Mouse (Mus musculus): ENCODE measurements around the gene Cd27. TPM values are rescaled to one million over a fixed set of nuclear protein-coding genes. Genes with fewer than 3 reads are reported as not detected.

Gene Cd27
- total RNA-seq, 2 experiments from 2014 or later, result not detected

- no peak for DNase-seq (ENCODE audit: low spot score in 2 of 2)
Measured at GRCm38 (mm10) chr6:125252711-125253110, 15.9 kb upstream of the Cd27 start.

GRCm38 (mm10) chr6:125252285-125252684, 15.5 kb upstream of the Cd27 start:
- DNase-seq (ENCODE audit: low spot score in 2 of 2), result no peak

GRCm38 (mm10) chr6:125244551-125244950, 7.7 kb upstream of the Cd27 start:
- DNase-seq (ENCODE audit: low spot score in 2 of 2), result no peak

- DNase-seq (ENCODE audit: low spot score in 2 of 2), result no peak
Measured at GRCm38 (mm10) chr6:125241566-125241965, 4.8 kb upstream of the Cd27 start.

- no peak for DNase-seq (ENCODE audit: low spot score in 2 of 2)
Measured at GRCm38 (mm10) chr6:125240617-125241016, 3.8 kb upstream of the Cd27 start.

GRCm38 (mm10) chr6:125239547-125239946, 2.7 kb upstream of the Cd27 start:
- DNase-seq (ENCODE audit: low spot score in 2 of 2), result no peak

- no peak for DNase-seq (ENCODE audit: low spot score in 2 of 2)
Measured at GRCm38 (mm10) chr6:125238396-125238795, 1.6 kb upstream of the Cd27 start.

- DNase-seq (ENCODE audit: low spot score in 2 of 2), result no peak
Measured at GRCm38 (mm10) chr6:125237421-125237820, 611 bp upstream of the Cd27 start.

GRCm38 (mm10) chr6:125236341-125236740, 469 bp downstream of the Cd27 start:
- DNase-seq (ENCODE audit: low spot score in 2 of 2), result no peak

- no peak for DNase-seq (ENCODE audit: low spot score in 2 of 2)
Measured at GRCm38 (mm10) chr6:125234520-125234828, 2.3 kb downstream of the Cd27 start.

- DNase-seq (ENCODE audit: low spot score in 2 of 2), result no peak
Measured at GRCm38 (mm10) chr6:125233816-125234519, 2.8 kb downstream of the Cd27 start.

- DNase-seq (ENCODE audit: low spot score in 2 of 2), result no peak
Measured at GRCm38 (mm10) chr6:125232516-125232915, 4.3 kb downstream of the Cd27 start.

GRCm38 (mm10) chr6:125232045-125232437, 4.8 kb downstream of the Cd27 start:
- DNase-seq (ENCODE audit: low spot score in 2 of 2), result no peak

GRCm38 (mm10) chr6:125231117-125232044, 5.4 kb downstream of the Cd27 start, which contains the start of gene Tapbpl:
Gene Tapbpl (minus strand): TSS chr6:125231860.
- DNase-seq (ENCODE audit: low spot score in 2 of 2), result peak in 1 of 2 experiments; percentile 51

GRCm38 (mm10) chr6:125230571-125230970, 6.2 kb downstream of the Cd27 start:
- no peak for DNase-seq (ENCODE audit: low spot score in 2 of 2)

- DNase-seq (ENCODE audit: low spot score in 2 of 2), result peak in 1 of 2 experiments; percentile 55
Measured at GRCm38 (mm10) chr6:125225518-125226115, 11.2 kb downstream of the Cd27 start.

- no peak for DNase-seq (ENCODE audit: low spot score in 2 of 2)
Measured at GRCm38 (mm10) chr6:125222577-125222976, 14.2 kb downstream of the Cd27 start.

GRCm38 (mm10) chr6:125222146-125222545, 14.7 kb downstream of the Cd27 start:
- no peak for DNase-seq (ENCODE audit: low spot score in 2 of 2)

- no peak for DNase-seq (ENCODE audit: low spot score in 2 of 2)
Measured at GRCm38 (mm10) chr6:125221115-125221745, 15.6 kb downstream of the Cd27 start.

GRCm38 (mm10) chr6:125218963-125219362, 17.8 kb downstream of the Cd27 start:
- peak; percentile 58 to 64 for DNase-seq (ENCODE audit: low spot score in 2 of 2)

GRCm38 (mm10) chr6:125217899-125218298, 18.9 kb downstream of the Cd27 start:
- DNase-seq (ENCODE audit: low spot score in 2 of 2), result no peak

Measured in left cerebral cortex, adult 18-20 months (tissue).